Mouse (Mus musculus) forebrain, embryonic 14.5 days (tissue): ENCODE results near the gene 1700029F12Rik. TPM values are rescaled to one million over a fixed set of nuclear protein-coding genes. Genes with fewer than 3 reads are reported as not detected.

ENCODE experiments used
- ATAC-seq: fragments of 200-750 bp; cut with Nextera tagmentation; 2 replicates; pipeline ENCODE4 v1.8.0; 2017; ENCODE audit warnings: mild to moderate bottlenecking, moderate library complexity
- DNase-seq: peaks from one replicate; pipeline ENCODE4 v3.0.0-alpha.2; 2015; ENCODE audit warnings: low spot score
- H3K27ac ChIP-seq: fragments of 300-500 bp; sonication (generic); 2 replicates; pipeline ENCODE4 v1.5.1; 2014; ENCODE audit warnings: low read depth, mild to moderate bottlenecking, control low read depth, low read length, moderate library complexity
- H3K27me3 ChIP-seq: fragments of 300-500 bp; sonication (generic); replicated peaks from 2 replicates; pipeline ENCODE4 v1.6.1; 2014; ENCODE audit warnings: low read length, control low read depth, mixed read lengths; ENCODE audit not compliant: control insufficient read depth, insufficient read depth
- H3K36me3 ChIP-seq: fragments of 300-500 bp; sonication (generic); 2 replicates; pipeline ENCODE4 v1.6.1; 2014; ENCODE audit warnings: low read length, control low read depth; ENCODE audit not compliant: control insufficient read depth, insufficient read depth
- H3K4me1 ChIP-seq: fragments of 300-500 bp; sonication (generic); 2 replicates; pipeline ENCODE4 v1.6.1; 2014; ENCODE audit warnings: antibody characterized with exemption, low read length, control low read depth; ENCODE audit not compliant: control insufficient read depth, insufficient read depth
- H3K4me2 ChIP-seq: fragments of 300-500 bp; sonication (generic); 2 replicates; pipeline ENCODE4 v1.6.1; 2014; ENCODE audit warnings: mild to moderate bottlenecking, control low read depth, low read length
- H3K4me3 ChIP-seq: fragments of 300-500 bp; sonication (generic); 2 replicates; pipeline ENCODE4 v1.5.1; 2014; ENCODE audit warnings: low read depth, low read length, control low read depth
- H3K9ac ChIP-seq: fragments of 300-500 bp; sonication (generic); 2 replicates; pipeline ENCODE4 v1.6.1; 2014; ENCODE audit warnings: mild to moderate bottlenecking, low read length, control low read depth, moderate library complexity
- H3K9me3 ChIP-seq: fragments of 300-500 bp; sonication (generic); replicated peaks from 2 replicates; pipeline ENCODE4 v1.6.1; 2016; ENCODE audit warnings: low read length, control low read depth, mixed read lengths; ENCODE audit not compliant: control insufficient read depth
- WGBS: fragments of 180-500 bp; shearing (Covaris S2); extraction: QIAGEN DNeasy Blood & Tissue Kit; methylation state at CpG from one replicate; pipeline ENCODE4 v1.1.7; 2014; 5-methylcytosine and 5-hydroxymethylcytosine counted together
- polyA plus RNA-seq: library from polyadenylated mRNA; unstranded; fragments of >200 nt; fragmentation: Nextera tagmentation; extraction: Ambion mirVana; gene quantifications from 2 replicates; pipeline ENCODE4 v1.2.1, GENCODE M21; 2014

Gene 1700029F12Rik
- polyA plus RNA-seq, 1 experiment from 2014 or later: not detected

DNA sequence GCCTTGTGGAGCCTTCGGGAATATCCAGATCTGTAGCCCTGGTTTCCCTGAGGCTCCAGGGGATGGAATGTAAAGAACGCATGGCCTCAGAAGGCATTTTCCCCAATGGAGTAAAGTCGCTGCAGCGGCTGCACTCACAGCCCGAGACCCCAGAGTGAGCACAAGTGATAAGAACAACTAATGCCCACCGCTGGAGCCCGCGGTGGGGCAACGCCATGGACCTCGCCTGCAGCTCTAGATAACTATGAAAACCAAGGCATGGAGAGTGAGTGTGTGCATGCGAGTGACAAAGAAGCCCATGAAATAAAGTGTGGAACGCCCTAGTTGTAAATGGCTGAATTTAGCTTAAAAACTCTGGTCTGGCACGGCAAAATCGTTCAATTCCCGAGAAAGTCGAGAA lies 45.0 kb downstream of the 1700029F12Rik start:
- DNase-seq (no peak), ATAC-seq (no peak)
- Histone ChIP-seq H3K27me3 (no peaks in the 10 kb centered on the region), H3K9ac (no peak overlapping the region), H3K4me3 (no peak overlapping the region), H3K4me1 (no peaks in the 10 kb centered on the region), H3K27ac (no peak overlapping the region), H3K9me3 (no peaks in the 10 kb centered on the region), H3K4me2 (no peak overlapping the region), H3K36me3 (no peaks in the 10 kb centered on the region)
- WGBS: 96% methylated on average over 16 of the region's 16 CpGs

- Histone ChIP-seq H3K4me3 (no peak overlapping the region), H3K4me2 (no peak overlapping the region), H3K27me3 (no peaks in the 10 kb centered on the region), H3K9me3 (no peaks in the 10 kb centered on the region), H3K9ac (no peak overlapping the region), H3K4me1 (no peaks in the 10 kb centered on the region), H3K27ac (no peak overlapping the region), H3K36me3 (no peaks in the 10 kb centered on the region)
- 59% methylated on average over 12 of the region's 12 CpGs for WGBS
- DNase-seq (no peak), ATAC-seq (no peak)
Observed at GRCm38 (mm10) chr13:96985599-96986275, 48.4 kb downstream of the 1700029F12Rik start.

DNA sequence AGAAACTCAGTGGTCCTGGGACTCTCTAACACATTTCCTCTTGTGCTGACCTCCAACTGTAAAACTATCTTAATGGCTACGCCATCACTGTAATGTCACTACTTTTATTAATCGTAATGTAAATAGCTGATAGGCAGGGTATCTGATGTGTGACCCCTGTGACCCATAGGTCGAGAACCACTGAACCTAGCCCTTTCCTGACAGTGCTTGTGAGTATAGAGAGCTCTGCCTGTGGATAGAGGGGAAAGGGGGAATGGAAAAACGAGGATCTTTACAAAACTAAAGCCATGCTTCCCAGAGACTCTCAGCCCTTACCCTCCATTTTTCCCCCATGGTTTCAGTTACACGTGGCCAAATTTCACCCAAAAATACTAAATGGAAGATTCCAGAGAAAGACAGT lies 49.5 kb downstream of the 1700029F12Rik start:
- Histone ChIP-seq H3K27me3 (no peaks in the 10 kb centered on the region), H3K36me3 (no peaks in the 10 kb centered on the region), H3K4me1 (no peaks in the 10 kb centered on the region), H3K4me3 (no peak overlapping the region), H3K4me2 (no peak overlapping the region), H3K9me3 (no peaks in the 10 kb centered on the region), H3K9ac (no peak overlapping the region), H3K27ac (no peak overlapping the region)
- 84% methylated on average over 5 of the region's 5 CpGs for WGBS
- no peak for ATAC-seq
- no peak for DNase-seq

GRCm38 (mm10) chr13:96983251-96984126 lies 50.7 kb downstream of the 1700029F12Rik start:
- Histone ChIP-seq H3K27ac (no peak overlapping the region), H3K27me3 (no peaks in the 10 kb centered on the region), H3K4me3 (no peak overlapping the region), H3K9ac (no peak overlapping the region), H3K4me1 (no peaks in the 10 kb centered on the region), H3K9me3 (no peaks in the 10 kb centered on the region), H3K4me2 (no peak overlapping the region), H3K36me3 (no peaks in the 10 kb centered on the region)
- WGBS: 61% methylated on average over 26 of the region's 26 CpGs
- DNase-seq: no peak
- ATAC-seq: no peak

- no peaks in the 10 kb centered on the region for H3K9me3 ChIP-seq
- no peak for ATAC-seq
- no peak overlapping the region for H3K27ac ChIP-seq
- H3K27me3 ChIP-seq: no peaks in the 10 kb centered on the region
- no peaks in the 10 kb centered on the region for H3K36me3 ChIP-seq
- no peak overlapping the region for H3K4me3 ChIP-seq
- DNase-seq: no peak
- no peak overlapping the region for H3K9ac ChIP-seq
- H3K4me2 ChIP-seq: no peak overlapping the region
- no peaks in the 10 kb centered on the region for H3K4me1 ChIP-seq
Observed at GRCm38 (mm10) chr13:96980561-96980960, 53.6 kb downstream of the 1700029F12Rik start.

GRCm38 (mm10) chr13:96976986-96977595 lies 57.1 kb downstream of the 1700029F12Rik start:
- H3K9me3 ChIP-seq: no peaks in the 10 kb centered on the region
- ATAC-seq (no peak), DNase-seq (no peak)
- no peak overlapping the region for H3K9ac ChIP-seq
- H3K4me1 ChIP-seq: no peaks in the 10 kb centered on the region
- 90% methylated on average over 6 of the region's 6 CpGs for WGBS
- H3K27me3 ChIP-seq: no peaks in the 10 kb centered on the region
- H3K4me3 ChIP-seq: no peak overlapping the region
- H3K27ac ChIP-seq: no peak overlapping the region
- H3K4me2 ChIP-seq: no peak overlapping the region
- H3K36me3 ChIP-seq: no peaks in the 10 kb centered on the region

- 97% methylated on average over 4 of the region's 4 CpGs for WGBS
- no peaks in the 10 kb centered on the region for H3K9me3 ChIP-seq
- no peak overlapping the region for H3K4me3 ChIP-seq
- no peaks in the 10 kb centered on the region for H3K36me3 ChIP-seq
- H3K4me1 ChIP-seq: no peaks in the 10 kb centered on the region
- no peak overlapping the region for H3K27ac ChIP-seq
- no peak for ATAC-seq
- H3K4me2 ChIP-seq: no peak overlapping the region
- no peak overlapping the region for H3K9ac ChIP-seq
- no peak for DNase-seq
- no peaks in the 10 kb centered on the region for H3K27me3 ChIP-seq
Observed at GRCm38 (mm10) chr13:96973318-96973717, 60.8 kb downstream of the 1700029F12Rik start.
